Mouse (Mus musculus) myocyte (in vitro differentiated cells): Measurements from ENCODE around the gene Cda. TPM values are rescaled to one million over a fixed set of nuclear protein-coding genes. Genes with fewer than 3 reads are reported as not detected.

ENCODE experiments used
- H3K27me3 ChIP-seq: one replicate; pipeline ENCODE4 v1.6.1; 2011; ENCODE audit not compliant: control insufficient read depth, insufficient read depth, insufficient read length
- H3K36me3 ChIP-seq: one replicate; pipeline ENCODE4 v1.6.1; 2011; ENCODE audit not compliant: control insufficient read depth, insufficient read depth
- H3K4me2 ChIP-seq: one replicate; pipeline ENCODE4 v1.6.1; 2011; ENCODE audit warnings: low read depth, control low read depth
- H3K4me3 ChIP-seq: one replicate; pipeline ENCODE4 v1.5.1; 2011; ENCODE audit warnings: mild to moderate bottlenecking, control low read depth, moderate library complexity
- H3K79me2 ChIP-seq: one replicate; pipeline ENCODE4 v1.6.1; 2011; ENCODE audit not compliant: control insufficient read depth, insufficient read depth
- H3ac ChIP-seq: one replicate; pipeline ENCODE4 v1.6.1; 2011; ENCODE audit not compliant: control insufficient read depth, insufficient read length
- CEBPB ChIP-seq: IDR thresholded peaks from 2 replicates; pipeline ENCODE4 v1.6.1; 2011; ENCODE audit warnings: mild to moderate bottlenecking, moderate library complexity; ENCODE audit not compliant: poor library complexity, insufficient read depth, severe bottlenecking
- E2F4 ChIP-seq: IDR thresholded peaks from one replicate; pipeline ENCODE4 v1.6.1; 2011; ENCODE audit warnings: mild to moderate bottlenecking, control low read depth, moderate library complexity; ENCODE audit not compliant: insufficient read depth
- MAX ChIP-seq: IDR thresholded peaks from one replicate; pipeline ENCODE4 v1.6.1; 2011; ENCODE audit warnings: low read depth, mild to moderate bottlenecking, control low read depth
- MYOD1 ChIP-seq, 3 experiments: IDR thresholded peaks; one replicate each; pipeline ENCODE4 v1.6.1; 2011; ENCODE audit warnings: control low read depth in 2 of 3, low read depth in 2 of 3, mild to moderate bottlenecking in 2 of 3, moderate library complexity in 1 of 3; ENCODE audit not compliant: insufficient read length in 2 of 3, control insufficient read depth in 1 of 3
- MYOG ChIP-seq, 3 experiments: IDR thresholded peaks; one replicate each; pipeline ENCODE4 v1.6.1; 2011; ENCODE audit warnings: control low read depth in 2 of 3, low read depth in 2 of 3, mild to moderate bottlenecking in 2 of 3; ENCODE audit not compliant: insufficient read length in 2 of 3, control insufficient read depth in 1 of 3, insufficient read depth in 1 of 3
- POLR2A ChIP-seq: IDR thresholded peaks from one replicate; pipeline ENCODE4 v1.6.1; 2011; ENCODE audit warnings: low read depth, mild to moderate bottlenecking, control low read depth, moderate library complexity; ENCODE audit not compliant: insufficient read length
- POLR2AphosphoS2 ChIP-seq: IDR thresholded peaks from one replicate; pipeline ENCODE4 v1.6.1; 2011; ENCODE audit warnings: low read depth, control low read depth; ENCODE audit not compliant: insufficient read length
- REST ChIP-seq: IDR thresholded peaks from one replicate; pipeline ENCODE4 v1.6.1; 2011; ENCODE audit warnings: mild to moderate bottlenecking, control low read depth, moderate library complexity; ENCODE audit not compliant: insufficient read depth, insufficient read length
- SRF ChIP-seq: IDR thresholded peaks from one replicate; pipeline ENCODE4 v1.6.1; 2011; ENCODE audit warnings: low read depth; ENCODE audit not compliant: control insufficient read depth, insufficient read length
- TCF12 ChIP-seq: IDR thresholded peaks from one replicate; pipeline ENCODE4 v1.6.1; 2011; ENCODE audit warnings: mild to moderate bottlenecking, control low read depth; ENCODE audit not compliant: poor library complexity, insufficient read depth, severe bottlenecking
- TCF3 ChIP-seq: IDR thresholded peaks from one replicate; pipeline ENCODE4 v1.6.1; 2011; ENCODE audit warnings: low read depth, control low read depth; ENCODE audit not compliant: insufficient read length
- USF1 ChIP-seq: IDR thresholded peaks from one replicate; pipeline ENCODE4 v1.6.1; 2011; ENCODE audit warnings: low read depth, mild to moderate bottlenecking, control low read depth, moderate library complexity
- polyA plus RNA-seq: library from polyadenylated mRNA; unstranded; fragments of >200 nt; fragmentation: generic; extraction: Trizol; gene quantifications from one replicate; pipeline ENCODE4 v1.2.1, GENCODE M21; 2012; ENCODE audit warnings: missing spikeins

Gene Cda
- polyA plus RNA-seq, 1 experiment, result 6.0 TPM

DNA sequence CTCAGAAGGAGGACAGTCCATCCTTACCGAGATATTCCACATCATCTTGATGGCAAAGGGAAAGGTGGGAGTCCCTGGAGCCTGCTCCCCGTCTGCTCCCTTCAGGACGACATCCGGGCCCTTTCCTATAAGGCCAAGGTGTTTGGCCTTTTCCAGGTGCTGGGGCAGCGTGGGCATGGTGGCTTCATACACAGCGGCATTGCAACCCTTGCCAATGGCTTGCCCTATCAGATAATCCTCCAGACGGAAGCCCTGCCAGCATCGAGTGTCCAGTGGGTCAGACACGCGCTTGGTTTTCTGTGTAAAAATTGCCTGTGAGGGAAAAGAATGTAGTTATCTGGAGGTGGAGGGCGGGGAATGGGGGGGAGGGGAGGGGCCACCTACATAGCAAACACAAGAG is 47.1 kb downstream of the Cda start:
- H3ac ChIP-seq, result no peak overlapping the region
- no peak overlapping the region for H3K4me3 ChIP-seq
- no peaks in the 10 kb centered on the region for H3K36me3 ChIP-seq
- H3K27me3 ChIP-seq, result no peaks in the 10 kb centered on the region
- H3K4me2 ChIP-seq, result no peak overlapping the region
- TF ChIP-seq REST (no peak), E2F4 (no peak), CEBPB (no peak), MYOG (IDR thresholded peaks at IDR 0.05; ENCODE audit: control insufficient read depth in 1 of 3, insufficient read depth in 1 of 3, insufficient read length in 2 of 3, low read depth in 2 of 3) (no peak), POLR2A (no peak), POLR2AphosphoS2 (no peak)
- no peaks in the 10 kb centered on the region for H3K79me2 ChIP-seq

DNA sequence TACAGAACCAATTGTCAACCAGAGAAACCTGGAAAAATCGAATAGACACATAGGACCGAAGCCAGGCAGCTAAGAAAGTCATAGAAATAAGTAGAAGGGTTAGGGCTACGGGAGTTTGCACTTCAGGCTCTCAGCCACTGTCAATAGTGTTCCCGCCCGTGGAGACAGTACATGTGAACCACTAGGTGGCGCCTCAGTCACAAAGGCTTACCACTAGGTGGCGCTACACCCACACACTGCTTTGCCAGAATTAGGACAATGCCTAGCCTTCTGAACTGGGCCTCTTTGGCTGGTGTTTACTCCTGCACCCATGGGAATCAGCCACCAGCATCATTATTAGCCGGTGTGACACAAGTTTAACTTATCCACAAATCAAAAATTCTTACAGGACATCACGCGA is 48.3 kb downstream of the Cda start:
- TF ChIP-seq USF1, result no peak
- TF ChIP-seq POLR2A, result no peak
- TF ChIP-seq CEBPB, result no peak
- no peak for TF ChIP-seq MYOG (IDR thresholded peaks at IDR 0.05; ENCODE audit: control insufficient read depth in 1 of 3, insufficient read depth in 1 of 3, insufficient read length in 2 of 3, low read depth in 2 of 3)
- no peak for TF ChIP-seq SRF
- no peak for TF ChIP-seq REST
- TF ChIP-seq E2F4, result no peak
- Histone ChIP-seq H3K4me3 (no peak overlapping the region), H3K27me3 (no peaks in the 10 kb centered on the region), H3K79me2 (no peaks in the 10 kb centered on the region), H3K4me2 (no peak overlapping the region), H3K36me3 (no peaks in the 10 kb centered on the region), H3ac (no peak overlapping the region)

DNA sequence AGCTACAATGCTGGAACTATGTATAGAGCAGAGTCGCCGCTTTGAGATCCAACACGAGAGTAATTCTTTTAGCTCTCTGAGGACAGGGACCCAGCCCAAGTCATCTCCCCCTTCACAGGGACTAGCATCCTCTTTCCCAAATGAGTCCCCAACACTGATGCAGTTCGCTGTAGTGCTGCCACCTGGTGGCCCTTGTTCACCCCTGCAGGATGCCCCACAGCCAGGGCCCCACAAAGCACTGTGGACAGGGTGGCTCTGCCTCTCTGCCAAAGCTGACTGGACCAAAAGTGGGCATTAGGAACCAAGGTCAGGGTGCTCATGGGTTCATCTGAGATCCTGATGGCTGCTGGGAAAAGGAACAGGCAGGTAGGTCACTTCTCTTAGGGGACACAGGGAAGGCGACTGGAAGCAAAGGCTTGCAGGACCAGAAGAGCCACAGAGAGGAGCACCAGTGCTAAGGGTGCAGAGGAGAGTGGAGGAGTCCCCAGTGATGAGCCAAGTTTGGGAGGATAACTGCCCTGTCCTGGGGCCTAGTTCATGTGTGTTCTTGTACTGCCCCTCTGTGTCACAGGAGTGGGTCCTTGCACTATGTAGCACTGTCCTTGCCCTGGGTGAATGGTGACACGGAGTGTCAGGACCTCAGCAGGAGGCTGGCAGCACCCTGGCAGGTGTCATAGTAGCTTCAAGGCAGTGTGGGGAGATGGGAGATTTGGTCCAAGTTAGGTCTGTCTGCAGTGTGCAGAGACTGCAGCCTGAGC is 49.1 kb downstream of the Cda start:
- Histone ChIP-seq H3ac (no peak overlapping the region), H3K79me2 (no peaks in the 10 kb centered on the region), H3K36me3 (no peaks in the 10 kb centered on the region), H3K4me2 (no peak overlapping the region), H3K27me3 (no peaks in the 10 kb centered on the region), H3K4me3 (no peak overlapping the region)
- no peak for TF ChIP-seq TCF12
- no peak for TF ChIP-seq SRF
- no peak for TF ChIP-seq USF1
- TF ChIP-seq POLR2AphosphoS2, result no peak
- no peak for TF ChIP-seq POLR2A

GRCm38 (mm10) chr4:138316369-138316768 is 51.4 kb downstream of the Cda start:
- no peak overlapping the region for H3K4me3 ChIP-seq
- H3K36me3 ChIP-seq, result no peaks in the 10 kb centered on the region
- no peaks in the 10 kb centered on the region for H3K27me3 ChIP-seq
- H3K4me2 ChIP-seq, result no peak overlapping the region
- H3ac ChIP-seq, result no peak overlapping the region
- TF ChIP-seq TCF3 (no peak), USF1 (no peak), CEBPB (no peak), MAX (no peak), MYOG (IDR thresholded peaks at IDR 0.05; ENCODE audit: control insufficient read depth in 1 of 3, insufficient read depth in 1 of 3, insufficient read length in 2 of 3, low read depth in 2 of 3) (no peak), POLR2A (no peak), REST (no peak), MYOD1 (IDR thresholded peaks at IDR 0.05; ENCODE audit: control insufficient read depth in 1 of 3, insufficient read length in 2 of 3, low read depth in 2 of 3) (no peak), E2F4 (no peak)
- no peaks in the 10 kb centered on the region for H3K79me2 ChIP-seq

GRCm38 (mm10) chr4:138315781-138316180 is 52.0 kb downstream of the Cda start:
- Histone ChIP-seq H3K27me3 (no peaks in the 10 kb centered on the region), H3K4me2 (no peak overlapping the region), H3K36me3 (no peaks in the 10 kb centered on the region), H3ac (no peak overlapping the region), H3K79me2 (no peaks in the 10 kb centered on the region), H3K4me3 (no peak overlapping the region)
- TF ChIP-seq MAX, result no peak
- TF ChIP-seq MYOG (IDR thresholded peaks at IDR 0.05; ENCODE audit: control insufficient read depth in 1 of 3, insufficient read depth in 1 of 3, insufficient read length in 2 of 3, low read depth in 2 of 3), result no peak
- TF ChIP-seq TCF12, result no peak
- no peak for TF ChIP-seq CEBPB
- no peak for TF ChIP-seq POLR2A
- no peak for TF ChIP-seq MYOD1 (IDR thresholded peaks at IDR 0.05; ENCODE audit: control insufficient read depth in 1 of 3, insufficient read length in 2 of 3, low read depth in 2 of 3)
- no peak for TF ChIP-seq REST
- TF ChIP-seq POLR2AphosphoS2, result no peak
- no peak for TF ChIP-seq SRF
- TF ChIP-seq USF1, result no peak
- no peak for TF ChIP-seq TCF3
- TF ChIP-seq E2F4, result no peak
